Mouse (Mus musculus): ENCODE measurements around the gene Fgd6.

Gene Fgd6

DNA sequence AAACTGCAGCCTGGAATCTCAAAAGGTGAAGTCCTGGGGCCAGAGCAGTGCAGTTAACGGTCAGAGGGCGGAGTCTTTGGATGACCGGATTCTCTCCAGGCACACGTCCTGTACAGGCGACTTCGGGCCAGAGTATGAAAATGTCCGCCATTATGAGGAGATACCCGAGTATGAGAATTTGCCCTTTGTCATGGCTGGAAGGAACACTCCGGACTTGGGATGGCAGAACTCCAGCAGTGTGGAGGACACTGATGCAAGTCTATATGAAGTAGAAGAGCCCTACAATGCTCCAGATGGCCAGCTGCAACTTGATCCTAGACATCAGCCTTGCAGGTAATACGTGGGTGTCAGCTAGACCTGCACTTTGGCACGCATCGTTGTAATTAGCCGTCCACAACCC lies 9.5 kb downstream of the Fgd6 start:
- DNase-seq (ENCODE audit: low spot score in 2 of 2): no peak

DNA sequence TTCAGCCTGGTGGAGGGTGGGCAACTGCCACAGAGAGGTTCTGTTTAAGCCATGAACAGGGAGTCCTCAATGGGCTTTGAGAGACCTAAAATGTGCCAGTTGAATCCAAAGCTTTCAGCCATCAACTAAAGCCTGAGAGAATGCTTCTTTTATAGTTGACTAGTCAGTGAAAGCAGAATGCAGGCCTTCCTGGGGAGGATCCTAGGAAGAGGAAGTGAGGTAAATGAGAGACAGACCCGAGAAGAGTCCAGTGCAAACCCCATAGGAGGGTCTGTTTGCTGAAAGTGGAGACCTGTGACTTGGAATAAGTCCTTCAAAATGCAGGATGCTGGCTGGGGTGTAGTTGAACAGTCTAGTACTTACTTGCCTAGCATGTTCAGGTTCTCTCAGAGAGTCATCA lies 11.2 kb downstream of the Fgd6 start:
- DNase-seq (ENCODE audit: low spot score in 2 of 2): no peak

DNA sequence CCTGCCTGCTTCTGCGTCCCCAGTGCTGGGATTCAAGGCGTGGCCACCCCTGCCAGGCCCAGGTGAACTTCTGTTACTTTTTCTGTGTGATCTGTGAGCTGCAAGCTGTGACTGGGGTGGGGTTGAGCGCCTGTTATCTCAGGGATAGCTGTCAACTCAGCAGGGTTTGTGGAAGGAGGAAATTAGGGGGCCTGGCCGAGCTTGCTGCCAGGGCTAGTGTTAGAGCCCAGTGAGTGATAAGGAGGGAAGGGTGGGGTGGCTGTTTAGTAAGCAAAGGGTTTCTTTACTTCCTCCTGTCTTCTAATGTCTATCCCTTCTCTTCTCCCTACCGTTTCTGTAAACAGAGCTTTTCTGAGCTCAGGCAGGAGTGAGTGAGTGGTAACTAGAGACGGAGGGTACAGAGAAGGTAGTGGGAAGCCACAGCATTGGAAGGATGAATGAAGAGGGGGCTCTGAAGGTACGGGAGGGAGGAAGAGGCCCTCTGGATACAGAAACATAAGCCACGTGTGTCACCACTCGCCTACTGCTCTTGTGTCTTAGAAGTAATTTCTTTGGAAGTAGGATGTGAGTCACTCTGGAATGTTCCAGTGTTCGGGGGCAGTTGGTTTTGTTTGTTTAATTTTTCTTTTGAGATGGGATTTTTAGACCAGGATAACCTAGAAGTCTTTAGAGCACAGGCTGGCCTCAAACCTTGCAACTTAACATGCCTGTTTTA lies 12.2 kb downstream of the Fgd6 start:
- no peak for DNase-seq (ENCODE audit: low spot score in 2 of 2)

DNA sequence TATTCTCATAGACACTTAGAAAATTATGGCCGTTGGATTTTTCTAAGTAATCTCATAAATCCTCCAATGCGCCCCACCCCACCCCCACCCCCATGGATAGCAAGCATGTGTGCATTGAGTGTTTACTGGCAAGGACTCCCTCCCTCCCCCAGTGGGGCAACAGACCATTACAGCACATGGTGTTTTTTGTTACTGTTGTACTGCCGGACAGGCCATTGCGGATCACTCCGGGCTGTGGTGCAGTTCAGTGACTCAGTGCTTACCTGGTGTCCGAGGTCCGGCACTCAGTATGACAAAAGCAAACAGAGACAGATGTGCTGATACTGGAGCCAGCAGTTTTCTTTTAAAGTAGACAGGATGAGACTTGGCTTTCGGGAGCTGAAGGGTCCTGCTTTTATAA lies 13.3 kb downstream of the Fgd6 start:
- peak in 1 of 2 experiments; percentile 12 for DNase-seq (ENCODE audit: low spot score in 2 of 2)

DNA sequence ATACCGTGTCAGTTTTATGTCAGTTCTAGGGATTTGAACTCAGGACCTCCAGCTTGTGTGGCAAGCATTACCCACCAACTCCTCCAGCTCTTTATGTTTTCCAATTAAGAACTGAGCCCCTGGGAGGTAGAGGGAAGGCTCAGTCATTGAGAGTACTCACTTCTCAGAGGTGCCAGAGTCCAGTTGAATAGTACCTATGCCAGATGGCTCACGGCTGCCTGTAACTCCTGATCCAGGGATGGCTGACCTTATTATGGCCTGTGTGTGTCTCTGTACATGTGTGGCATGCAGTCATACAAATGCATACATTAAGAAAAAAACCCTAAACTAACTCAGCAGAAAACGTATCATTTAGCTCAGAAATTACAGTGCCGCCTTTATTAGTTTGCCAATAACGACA lies 14.9 kb downstream of the Fgd6 start:
- DNase-seq (ENCODE audit: low spot score in 2 of 2): no peak

DNA sequence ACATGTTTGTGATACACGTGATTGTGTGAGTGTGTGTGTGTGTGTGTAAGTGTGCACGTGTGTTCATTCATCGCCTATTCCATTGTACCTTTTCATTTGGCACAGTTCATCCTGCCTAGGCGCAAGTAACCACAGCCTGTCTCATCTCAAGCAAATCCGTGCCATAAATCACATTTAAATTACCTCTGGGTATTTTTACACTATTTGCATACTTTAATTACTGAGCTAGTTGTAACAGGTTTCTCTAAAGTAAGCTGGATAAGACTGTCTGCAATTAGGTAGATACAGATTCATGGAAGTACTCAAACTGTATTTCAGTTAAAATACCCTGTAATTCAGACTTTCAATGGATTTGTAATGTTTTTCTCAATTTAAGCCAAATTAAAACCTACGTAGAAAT lies 20.7 kb downstream of the Fgd6 start:
- no peak for DNase-seq (ENCODE audit: low spot score in 2 of 2)

DNA sequence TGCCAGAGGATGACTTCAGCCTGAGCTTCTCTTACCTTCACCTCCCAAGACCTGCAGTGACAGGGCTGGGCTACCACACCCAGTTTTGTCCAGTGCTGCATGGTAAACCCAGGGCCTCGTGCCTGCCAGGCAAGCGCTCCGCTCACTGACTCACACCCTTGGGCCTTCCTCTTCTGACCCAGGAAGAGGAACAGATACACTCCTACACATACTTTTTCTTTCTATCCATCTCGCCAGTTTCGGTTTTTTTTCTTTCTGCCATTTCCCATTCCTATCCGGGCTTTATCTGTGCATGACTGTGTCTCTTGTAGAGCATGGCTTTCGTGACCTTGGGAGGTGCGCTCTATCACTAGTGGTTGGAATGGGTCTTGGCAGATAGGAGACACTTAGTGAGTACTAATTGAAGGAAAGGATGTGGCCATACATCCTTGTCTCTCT lies 23.8 kb downstream of the Fgd6 start:
- peak in 1 of 2 experiments; percentile 29 for DNase-seq (ENCODE audit: low spot score in 2 of 2)

DNA sequence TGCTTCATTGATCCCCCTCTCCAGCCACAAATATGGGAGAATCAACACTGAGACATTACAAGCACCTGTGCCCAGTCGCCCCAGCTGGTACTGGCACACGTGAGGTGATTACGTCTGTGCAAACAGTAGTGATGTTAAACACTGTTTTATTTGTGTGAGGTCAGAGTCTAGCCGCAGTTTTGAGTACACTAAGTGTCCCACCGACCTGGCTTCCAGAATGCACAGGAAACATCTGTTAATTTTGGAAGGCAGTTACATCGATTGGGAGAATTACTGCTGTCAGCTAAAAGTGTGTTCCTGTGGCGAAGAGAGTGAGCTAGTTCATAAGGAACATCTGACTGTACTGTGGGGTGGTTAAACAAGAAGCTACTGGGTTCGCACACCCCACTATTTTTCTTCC lies 24.4 kb downstream of the Fgd6 start:
- DNase-seq (ENCODE audit: low spot score in 2 of 2): no peak

DNA sequence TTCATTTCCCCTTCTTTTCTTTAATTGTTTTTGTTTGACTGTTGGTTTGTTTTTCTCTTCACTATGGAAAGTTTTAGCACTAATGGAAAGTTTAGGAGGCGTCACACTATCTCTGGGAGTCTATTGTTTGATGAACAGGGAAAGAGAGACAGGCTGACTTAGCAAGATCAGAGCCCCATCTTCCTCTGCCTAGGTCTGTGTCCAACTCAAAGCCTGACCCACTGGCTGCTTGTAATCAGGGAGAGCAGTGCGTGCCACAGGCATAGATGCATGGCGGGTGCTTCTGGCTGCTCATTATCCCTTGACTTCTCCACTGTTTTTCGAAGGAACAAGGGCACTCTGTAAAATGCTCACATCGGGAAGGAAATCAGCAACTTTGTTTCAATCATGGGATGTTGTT lies 26.6 kb downstream of the Fgd6 start:
- DNase-seq (ENCODE audit: low spot score in 2 of 2): no peak

DNA sequence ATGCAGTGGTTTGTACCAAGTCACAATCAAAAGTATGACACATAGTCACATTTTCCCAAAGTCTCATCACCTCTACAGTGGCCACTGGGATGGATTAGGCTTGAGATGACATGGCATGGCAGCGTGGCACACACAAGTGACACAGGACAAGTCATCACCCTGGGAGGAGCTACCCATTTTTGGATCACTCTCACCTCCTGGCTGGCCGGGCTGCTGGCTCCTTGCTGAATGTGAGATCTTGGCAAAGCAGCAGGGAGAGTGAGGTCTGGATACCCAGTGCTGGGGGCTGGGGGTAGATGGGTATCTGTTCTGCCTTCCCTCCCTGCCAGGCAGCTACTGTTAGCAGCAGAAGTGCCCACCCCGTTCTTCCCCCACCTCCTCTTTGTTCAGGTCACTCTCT lies 31.1 kb downstream of the Fgd6 start:
- no peak for DNase-seq (ENCODE audit: low spot score in 2 of 2)

DNA sequence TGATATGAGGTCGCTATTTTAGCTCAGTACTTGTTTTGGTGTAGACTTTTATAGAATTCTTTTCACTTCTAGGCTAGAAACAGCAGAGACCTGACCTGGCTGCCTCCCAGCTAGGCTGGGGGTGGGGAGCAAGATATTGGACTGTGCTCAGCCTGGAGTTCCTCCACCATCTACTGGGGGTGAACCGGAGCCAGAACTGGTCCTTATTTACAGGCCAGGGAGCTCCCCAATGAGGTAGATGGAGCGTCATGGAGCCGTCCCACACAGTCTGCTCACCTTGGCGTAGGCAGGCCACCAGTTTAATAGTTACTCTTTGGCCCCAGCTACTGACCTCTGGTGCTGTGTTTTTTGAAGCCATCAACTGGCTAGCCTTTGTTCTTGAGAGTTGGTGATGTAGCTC lies 32.9 kb downstream of the Fgd6 start:
- no peak for DNase-seq (ENCODE audit: low spot score in 2 of 2)

DNA sequence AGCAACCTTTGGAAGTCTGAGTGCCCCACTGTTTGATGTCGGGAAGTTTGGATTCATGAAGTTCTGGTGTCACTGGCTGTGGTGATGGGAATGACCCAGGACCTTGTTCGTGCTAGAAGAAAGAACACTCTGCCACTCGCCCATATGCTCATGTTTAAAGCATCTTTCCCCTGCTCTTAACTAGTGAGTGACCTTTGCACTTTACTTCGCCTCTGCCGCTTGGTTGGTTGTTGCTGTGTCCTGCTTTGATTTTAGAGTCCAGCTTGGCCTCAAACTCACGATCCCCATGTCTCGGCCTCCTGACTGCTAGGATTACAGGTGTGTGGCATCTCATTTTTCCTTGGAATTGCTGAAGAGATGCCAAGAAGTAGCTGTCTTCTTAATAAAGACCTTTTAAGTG lies 35.8 kb downstream of the Fgd6 start:
- no peak for DNase-seq (ENCODE audit: low spot score in 2 of 2)

DNA sequence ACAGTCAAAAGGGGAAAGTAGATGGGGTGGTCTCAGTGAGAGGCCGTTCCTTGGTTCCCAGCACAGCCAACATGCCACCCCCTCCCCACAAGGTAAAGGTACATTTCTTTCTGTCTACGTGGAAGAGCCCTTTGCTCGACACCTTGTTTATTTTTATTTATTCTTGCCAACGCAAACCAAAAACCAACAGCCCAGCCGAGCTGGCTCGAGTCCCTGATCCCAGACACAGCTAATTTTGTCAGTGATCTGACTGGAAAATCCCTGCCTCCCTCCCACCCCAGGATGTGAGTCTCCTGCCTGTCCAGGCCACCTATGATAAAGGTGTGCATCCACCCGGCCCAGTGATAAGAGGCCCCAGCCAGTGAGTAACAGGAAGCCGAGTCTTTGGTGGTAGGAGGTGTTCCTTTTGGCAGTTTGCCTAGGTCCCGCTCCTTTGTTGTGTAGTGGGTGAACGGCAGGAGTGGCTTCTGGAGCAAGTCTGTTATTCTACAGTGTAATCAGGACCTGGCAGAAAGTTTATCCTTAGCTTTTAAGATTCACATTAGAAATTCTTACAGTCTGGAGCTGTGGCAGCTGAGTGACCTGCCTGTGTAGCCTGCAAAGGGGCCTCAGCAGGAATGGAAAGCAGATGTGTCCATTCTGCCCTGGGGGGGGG lies 36.6 kb downstream of the Fgd6 start:
- peak; percentile 12 to 15 for DNase-seq (ENCODE audit: low spot score in 2 of 2)

DNA sequence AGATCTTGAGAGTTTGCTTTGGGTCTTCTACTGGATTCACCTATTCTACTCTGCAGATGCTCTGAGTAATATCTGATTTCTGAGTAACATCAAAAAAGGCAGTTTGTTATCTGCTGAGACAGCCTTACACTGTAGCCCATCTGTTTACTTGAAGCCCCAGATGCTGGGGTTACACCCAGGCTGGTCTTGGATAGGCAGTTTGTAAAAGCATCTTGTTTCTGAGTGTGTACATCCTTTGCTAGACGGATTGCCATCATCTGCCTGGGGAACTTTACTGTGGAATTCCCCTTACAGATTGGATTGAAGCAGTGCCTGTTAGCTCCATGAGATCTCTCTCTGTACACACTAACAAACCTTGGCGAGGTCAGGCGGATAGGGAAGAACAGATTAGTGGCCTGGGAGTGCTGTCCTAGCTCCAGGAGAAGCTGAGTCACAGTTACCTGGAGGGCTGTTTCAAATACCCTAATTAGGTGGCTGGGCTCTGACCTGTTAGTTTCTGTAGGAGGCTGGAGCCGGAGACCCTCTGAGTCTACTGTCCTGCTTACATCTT lies 37.2 kb downstream of the Fgd6 start:
- no peak for DNase-seq (ENCODE audit: low spot score in 2 of 2)

DNA sequence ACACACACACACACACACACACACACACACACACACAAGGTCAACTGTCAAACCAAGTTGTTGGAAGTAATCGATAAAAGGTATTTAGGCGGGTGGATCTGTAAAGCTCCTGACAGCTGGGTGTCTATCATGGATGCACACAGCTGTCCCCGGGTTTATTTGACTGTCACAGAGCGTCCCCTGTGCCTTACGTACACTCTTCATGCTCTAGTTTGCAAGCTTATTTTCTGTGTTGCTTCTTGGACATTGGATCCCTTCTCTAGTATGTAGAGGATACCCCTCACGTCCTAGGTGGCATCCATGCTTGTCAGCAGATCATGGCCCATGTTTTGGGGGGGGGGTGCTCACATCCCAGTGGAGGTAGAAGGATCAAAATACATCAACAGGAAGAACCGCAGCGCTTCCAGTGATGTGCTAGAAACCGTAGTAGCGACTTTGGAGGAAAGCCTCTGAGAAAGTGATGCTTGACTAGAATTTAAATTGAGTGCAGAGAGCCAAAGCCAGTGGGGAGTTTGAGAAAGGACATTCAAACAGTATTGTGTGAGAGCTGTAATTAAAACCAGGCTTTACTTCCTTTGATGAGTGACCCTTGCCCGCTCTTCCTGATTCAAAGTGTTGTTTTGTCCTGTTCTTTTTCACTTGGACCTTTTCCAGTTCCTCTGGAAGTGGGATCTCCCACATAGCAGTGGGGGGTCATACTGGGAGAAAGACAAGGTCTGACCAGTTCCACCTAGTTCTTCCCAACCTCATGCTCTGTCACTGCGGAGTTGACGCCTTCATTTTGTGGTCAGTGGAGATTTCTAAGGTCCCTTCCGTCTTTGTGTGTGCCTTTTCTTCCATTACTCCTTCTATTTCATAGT lies 41.4 kb downstream of the Fgd6 start:
- DNase-seq (ENCODE audit: low spot score in 2 of 2): no peak

DNA sequence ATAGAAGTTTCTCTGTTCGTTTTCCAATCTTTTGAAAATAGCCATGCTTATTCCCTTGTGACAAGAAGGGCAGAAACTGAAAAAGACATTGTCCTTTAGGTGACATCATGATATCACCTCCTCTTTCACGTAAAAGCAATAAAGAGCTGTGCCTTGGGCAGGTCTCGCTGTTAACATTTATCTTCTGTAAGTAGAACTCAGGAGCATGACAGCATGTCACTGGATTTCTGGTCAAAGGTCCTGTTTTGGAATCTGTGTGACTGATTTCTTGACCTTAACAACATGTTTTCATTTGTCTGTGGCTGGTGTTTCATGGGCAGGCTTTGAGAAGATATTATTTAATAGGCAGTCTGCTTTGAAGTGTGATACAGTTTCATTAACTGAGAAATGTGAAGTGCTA lies 44.9 kb downstream of the Fgd6 start:
- no peak for DNase-seq (ENCODE audit: low spot score in 2 of 2)

DNA sequence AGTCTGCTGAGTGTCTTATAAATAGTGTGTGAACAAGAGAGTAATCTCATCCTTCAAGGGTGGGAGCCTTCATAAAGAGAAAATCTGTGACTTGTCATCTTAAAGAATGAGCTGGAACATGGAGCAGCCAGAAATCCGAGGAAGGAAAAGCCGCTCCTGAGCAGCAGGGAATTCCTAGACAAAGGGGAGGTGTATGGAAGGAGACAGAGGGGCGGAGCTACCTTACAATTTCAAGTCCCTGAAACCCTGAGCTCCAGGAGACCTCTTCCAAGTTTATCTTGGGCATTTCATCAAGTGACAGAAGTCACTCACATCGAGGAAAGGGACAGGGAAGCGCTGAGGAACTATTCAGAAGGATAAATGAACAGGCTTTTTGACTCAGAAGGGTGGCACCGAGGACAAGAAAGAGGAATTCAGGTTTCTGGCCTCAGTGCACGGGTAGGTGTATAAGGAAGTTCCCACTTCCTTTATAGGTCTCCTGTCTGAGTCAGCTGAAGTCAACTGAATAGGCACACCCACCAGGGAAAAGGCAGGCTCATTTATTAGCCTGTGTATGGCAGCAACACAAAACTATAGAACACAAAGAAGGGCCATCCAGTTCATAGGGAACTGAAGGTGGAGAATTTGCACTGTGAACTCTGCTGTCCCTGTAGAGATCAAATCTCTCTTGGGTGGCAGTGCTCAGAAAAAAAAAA lies 46.4 kb downstream of the Fgd6 start:
- DNase-seq (ENCODE audit: low spot score in 2 of 2): no peak

DNA sequence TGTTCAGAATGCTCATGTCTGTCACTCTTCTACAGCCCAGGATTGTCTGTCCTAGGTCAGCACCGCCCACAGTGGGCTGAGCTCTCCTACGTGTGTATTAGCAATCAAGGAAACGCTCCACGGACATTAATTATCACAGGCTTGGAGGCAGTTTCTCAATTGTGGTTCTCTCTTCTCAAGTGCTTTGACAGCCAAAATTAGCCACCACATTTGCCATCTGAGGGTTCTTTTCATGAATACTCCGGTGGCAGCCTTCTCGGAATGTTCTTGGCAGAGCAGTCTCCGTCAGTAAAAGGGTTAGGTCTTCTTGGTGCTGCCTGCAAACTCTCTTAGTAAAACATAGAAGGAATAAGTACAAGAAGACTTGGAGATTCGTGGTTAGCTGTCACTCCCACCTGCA lies 50.5 kb downstream of the Fgd6 start:
- DNase-seq (ENCODE audit: low spot score in 2 of 2): no peak

DNA sequence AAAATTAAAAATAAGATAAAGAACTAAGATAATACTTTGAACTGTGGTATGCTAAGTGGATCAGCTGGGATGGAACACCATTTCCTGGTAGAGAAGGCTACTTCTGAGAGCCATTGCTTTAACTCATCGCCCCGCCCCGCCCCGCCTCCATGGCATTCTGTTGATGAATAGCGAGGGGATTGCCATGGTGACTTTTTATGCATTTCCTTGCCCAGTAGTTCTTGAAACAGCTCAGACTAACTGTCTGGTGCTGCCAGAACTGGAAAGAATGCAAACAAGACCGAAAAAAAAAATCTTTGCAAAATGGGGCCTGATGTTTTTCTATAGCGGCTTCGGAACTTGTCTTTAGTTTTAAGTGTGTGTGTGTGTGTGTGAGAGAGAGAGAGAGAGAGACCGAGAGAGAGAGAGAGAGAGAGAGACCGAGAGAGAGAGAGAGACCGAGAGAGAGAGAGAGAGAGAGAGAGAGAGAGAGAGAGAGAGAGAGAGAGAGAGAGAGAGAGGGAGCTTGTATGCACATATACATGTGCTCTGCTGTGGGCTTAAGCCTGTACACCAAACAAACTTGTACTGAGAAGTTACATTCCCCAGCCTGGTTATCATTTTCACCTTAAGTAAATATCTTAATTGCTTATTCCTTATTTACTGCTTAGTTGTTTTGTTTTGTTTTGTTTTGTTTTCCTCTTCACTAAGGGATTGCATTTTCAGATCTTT lies 51.7 kb downstream of the Fgd6 start:
- peak in 1 of 2 experiments; percentile 15 for DNase-seq (ENCODE audit: low spot score in 2 of 2)

DNA sequence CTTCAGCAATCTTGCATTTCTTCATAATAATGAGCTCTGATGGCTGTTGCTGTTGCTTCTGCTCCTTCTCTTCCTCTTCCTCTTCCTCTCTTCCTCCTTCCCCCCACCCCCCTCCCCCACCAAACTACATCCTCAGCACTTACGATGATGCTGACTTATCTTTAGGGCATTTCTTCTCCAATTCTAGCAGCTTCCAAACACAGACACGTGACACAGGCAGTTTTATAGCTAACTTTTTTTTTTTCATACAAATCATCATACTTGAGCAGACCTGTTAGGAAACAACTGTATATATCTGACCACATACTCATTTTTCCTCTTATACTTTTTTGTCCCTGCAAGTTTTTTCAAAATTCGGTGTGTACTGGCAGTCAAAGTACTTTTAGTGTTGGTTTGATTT lies 54.2 kb downstream of the Fgd6 start:
- no peak for DNase-seq (ENCODE audit: low spot score in 2 of 2)

DNA sequence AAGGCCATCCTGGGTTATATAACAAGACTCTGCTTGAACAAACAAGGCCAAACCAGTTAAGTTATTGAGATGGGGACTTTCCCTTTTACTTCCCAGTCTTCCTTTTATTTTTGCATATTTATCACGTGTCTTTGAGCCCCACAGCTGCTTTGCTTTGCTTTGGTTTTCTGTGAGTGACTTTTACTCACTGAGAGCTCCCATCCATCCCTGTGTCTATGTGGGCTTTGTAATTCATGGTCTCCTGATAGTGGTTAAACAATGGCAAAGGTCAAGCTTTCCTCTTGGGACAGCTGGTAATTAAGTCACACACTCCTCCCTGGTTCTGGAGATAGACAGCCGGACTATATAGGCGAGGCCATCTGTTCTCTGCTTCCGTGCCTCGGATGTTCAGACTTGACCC lies 57.7 kb downstream of the Fgd6 start:
- no peak for DNase-seq (ENCODE audit: low spot score in 2 of 2)
